Mouse (Mus musculus): ENCODE data around the gene Bbx.

Bbx gene

GRCm38 (mm10) chr16:50315349-50315969 lies 116.7 kb downstream of the Bbx start:
- DNase-seq (ENCODE audit: low read depth, low spot score), result no peak

GRCm38 (mm10) chr16:50311588-50311987 lies 120.6 kb downstream of the Bbx start:
- no peak for DNase-seq (ENCODE audit: low read depth, low spot score)

GRCm38 (mm10) chr16:50309411-50310042 lies 122.7 kb downstream of the Bbx start:
- DNase-seq (ENCODE audit: low read depth, low spot score), result no peak

GRCm38 (mm10) chr16:50308256-50308655 lies 123.9 kb downstream of the Bbx start:
- no peak for DNase-seq (ENCODE audit: low read depth, low spot score)

- DNase-seq (ENCODE audit: low read depth, low spot score), result no peak
These were observed 125.0 kb downstream of the Bbx start for GRCm38 (mm10) chr16:50307231-50307630.

GRCm38 (mm10) chr16:50306727-50307126 lies 125.5 kb downstream of the Bbx start:
- DNase-seq (ENCODE audit: low read depth, low spot score), result no peak

GRCm38 (mm10) chr16:50305156-50305555 lies 127.0 kb downstream of the Bbx start:
- DNase-seq (ENCODE audit: low read depth, low spot score), result no peak

GRCm38 (mm10) chr16:50302566-50302965 lies 129.6 kb downstream of the Bbx start:
- no peak for DNase-seq (ENCODE audit: low read depth, low spot score)

- no peak for DNase-seq (ENCODE audit: low read depth, low spot score)
These were observed 133.3 kb downstream of the Bbx start for GRCm38 (mm10) chr16:50298743-50299443.

- DNase-seq (ENCODE audit: low read depth, low spot score), result no peak
These were observed 138.5 kb downstream of the Bbx start for GRCm38 (mm10) chr16:50293502-50294228.

- DNase-seq (ENCODE audit: low read depth, low spot score), result no peak
These were observed 139.4 kb downstream of the Bbx start for GRCm38 (mm10) chr16:50292834-50293233.

GRCm38 (mm10) chr16:50289764-50290163 lies 142.4 kb downstream of the Bbx start:
- DNase-seq (ENCODE audit: low read depth, low spot score), result no peak

- no peak for DNase-seq (ENCODE audit: low read depth, low spot score)
These were observed 159.4 kb downstream of the Bbx start for GRCm38 (mm10) chr16:50272813-50273212.

GRCm38 (mm10) chr16:50262647-50263046 lies 169.5 kb downstream of the Bbx start:
- DNase-seq (ENCODE audit: low read depth, low spot score), result no peak

GRCm38 (mm10) chr16:50262209-50262608 lies 170.0 kb downstream of the Bbx start:
- DNase-seq (ENCODE audit: low read depth, low spot score), result no peak

GRCm38 (mm10) chr16:50261741-50262140 lies 170.4 kb downstream of the Bbx start:
- DNase-seq (ENCODE audit: low read depth, low spot score), result no peak

GRCm38 (mm10) chr16:50254522-50255159 lies 177.5 kb downstream of the Bbx start:
- peak; percentile 23 for DNase-seq (ENCODE audit: low read depth, low spot score)

- no peak for DNase-seq (ENCODE audit: low read depth, low spot score)
These were observed 180.7 kb downstream of the Bbx start for GRCm38 (mm10) chr16:50251417-50251975.

- DNase-seq (ENCODE audit: low read depth, low spot score), result no peak
These were observed 181.7 kb downstream of the Bbx start for GRCm38 (mm10) chr16:50250469-50250868.

- DNase-seq (ENCODE audit: low read depth, low spot score), result no peak
These were observed 183.2 kb downstream of the Bbx start for GRCm38 (mm10) chr16:50249036-50249435.

GRCm38 (mm10) chr16:50242444-50242843 lies 189.7 kb downstream of the Bbx start:
- DNase-seq (ENCODE audit: low read depth, low spot score), result no peak

Measured in retina, adult 2 months (tissue).